Mouse (Mus musculus) embryonic fibroblast, embryonic 13.5 days (primary cell): Measurements from ENCODE around the gene Creg1.

Experiments
- CTCF ChIP-seq: IDR thresholded peaks from 2 replicates; pipeline ENCODE4 v1.5.1; 2011; ENCODE audit warnings: mild to moderate bottlenecking, control low read depth, low read length, moderate library complexity, borderline replicate concordance; ENCODE audit not compliant: insufficient read depth
- POLR2A ChIP-seq: IDR thresholded peaks from 2 replicates; pipeline ENCODE4 v1.6.1; 2011; ENCODE audit warnings: low read depth, mild to moderate bottlenecking, control low read depth, low read length, moderate library complexity

GRCm38 (mm10) chr1:165768894-165769512 lies 5.5 kb downstream of the Creg1 start:
- no peak for TF ChIP-seq CTCF
- no peak for TF ChIP-seq POLR2A
